Mouse (Mus musculus) adrenal gland, adult 8-10 months (tissue): Measurements from ENCODE around the gene Ppp1r13b. TPM values are rescaled to one million over a fixed set of nuclear protein-coding genes. Genes with fewer than 3 reads are reported as not detected.

ENCODE experiments used
- DNase-seq: peaks from one replicate; pipeline ENCODE4 v3.0.0; 2022
- total RNA-seq, 4 experiments: library from RNA; stranded (reverse); gene quantifications; 2 replicates each; pipeline ENCODE4 v1.2.4; 2022

Gene Ppp1r13b
- total RNA-seq, 4 experiments from 2014 or later: 16.0 to 26.6 (median 18.7) TPM

DNA sequence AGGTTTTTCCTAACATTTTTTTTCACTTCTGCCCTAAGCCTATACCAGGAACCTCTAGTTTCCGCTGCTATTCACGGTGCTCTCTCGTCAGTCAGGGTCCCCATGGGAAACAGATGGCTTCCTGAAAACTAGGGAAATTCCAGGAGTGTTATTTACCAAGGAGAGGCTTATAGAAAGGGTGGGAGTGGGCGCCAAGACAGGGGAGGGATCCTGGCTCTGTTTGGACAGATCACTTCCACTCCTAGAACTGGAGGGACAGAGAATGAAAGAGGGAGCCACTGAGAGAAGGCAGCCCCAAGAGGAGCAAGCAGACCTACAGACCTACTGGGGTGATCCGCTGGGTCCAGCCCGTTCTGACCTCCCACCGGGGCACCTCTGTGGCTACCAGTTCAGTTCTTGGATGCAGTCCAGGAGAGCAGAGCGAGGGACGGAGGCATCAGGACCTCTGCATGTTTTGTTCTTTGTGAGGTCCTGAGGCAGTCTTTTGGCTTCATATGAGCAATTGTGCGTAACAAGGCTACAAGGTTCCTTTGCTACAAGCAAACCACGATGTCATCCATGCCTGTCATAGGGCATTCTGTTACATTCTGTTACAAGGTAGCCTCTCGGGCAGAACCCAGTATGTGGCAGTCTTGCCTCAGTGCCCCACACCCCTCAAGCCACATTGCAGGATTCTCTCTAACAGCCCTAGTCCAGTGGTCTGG lies 8.8 kb upstream of the Ppp1r13b start:
- no peak for DNase-seq

DNA sequence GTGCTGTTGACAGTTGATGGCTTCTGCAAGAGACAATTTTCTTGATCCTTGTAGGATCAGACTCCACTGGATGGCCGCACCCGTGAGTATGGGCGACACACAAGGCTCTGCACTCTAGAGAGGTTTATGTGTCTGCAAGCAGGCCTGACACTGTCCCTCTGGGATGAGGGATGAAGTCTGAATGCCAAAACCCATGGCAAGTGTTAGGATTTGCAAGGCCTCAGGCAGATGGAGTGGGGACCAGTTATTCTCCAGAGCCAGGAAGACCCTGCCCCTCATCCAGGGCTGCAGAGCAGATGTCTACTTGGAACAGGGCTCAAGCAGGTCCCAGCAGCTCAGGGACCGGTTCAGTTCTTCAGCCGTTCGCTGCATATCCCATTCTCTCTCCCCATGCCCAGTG lies 7.9 kb upstream of the Ppp1r13b start:
- no peak for DNase-seq

DNA sequence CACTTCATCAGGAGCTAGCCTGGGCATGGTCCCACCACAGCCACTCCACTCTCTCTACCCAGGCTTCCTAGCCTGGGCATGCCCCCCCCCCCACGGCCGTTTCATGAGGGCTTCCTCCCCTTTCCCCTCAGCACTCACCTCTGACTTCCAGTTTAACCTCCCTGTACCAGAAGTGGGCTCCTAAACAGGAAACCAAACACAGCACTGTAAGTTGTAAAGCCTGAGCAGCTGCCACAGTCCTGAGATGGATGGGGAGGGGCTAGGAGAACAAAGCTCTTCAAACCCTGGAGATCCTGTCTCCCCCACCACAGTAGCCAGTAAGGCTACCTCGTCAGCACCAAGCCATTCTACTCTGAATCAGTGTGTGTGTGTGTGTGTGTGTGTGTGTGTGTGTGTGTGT lies 6.1 kb upstream of the Ppp1r13b start:
- no peak for DNase-seq

DNA sequence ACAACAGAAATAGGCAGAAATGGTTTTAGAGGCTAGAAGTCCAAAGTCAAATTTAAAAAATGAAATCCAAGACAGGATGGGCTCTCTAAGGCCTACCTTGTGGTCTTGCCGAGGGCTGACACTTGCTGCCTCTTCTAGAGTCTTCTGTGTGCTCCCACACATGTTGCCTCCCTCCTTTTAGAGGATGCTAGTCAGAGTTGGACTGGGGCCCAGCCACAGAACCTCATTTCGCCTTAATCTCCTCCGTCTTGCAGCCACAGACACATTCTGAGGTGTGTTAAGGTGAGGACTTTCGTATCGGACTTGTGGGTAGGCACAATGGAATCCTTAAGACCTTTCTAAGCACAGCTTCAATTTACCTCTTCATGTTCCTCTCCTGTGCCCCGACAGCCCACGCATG lies 4.9 kb upstream of the Ppp1r13b start:
- no peak for DNase-seq

DNA sequence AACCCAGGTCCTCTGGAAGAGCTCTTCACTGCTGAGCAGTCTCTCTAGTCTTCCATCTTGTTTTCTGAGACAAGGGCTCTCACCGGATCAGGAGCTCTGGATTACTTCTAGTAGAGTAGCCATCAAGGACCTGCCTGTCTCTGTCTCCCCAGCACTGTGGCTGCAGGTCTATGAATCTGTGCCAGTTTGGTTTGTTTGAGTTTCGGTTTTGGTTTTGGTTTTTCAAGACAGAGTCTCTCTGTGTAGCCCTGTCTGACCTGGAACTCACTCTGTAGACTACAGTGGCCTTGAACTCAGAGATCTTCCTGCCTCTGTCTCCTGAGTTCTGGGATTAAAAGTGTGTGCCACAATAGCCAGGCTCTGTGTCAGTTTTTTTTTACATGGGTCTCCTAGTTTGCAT lies 3.9 kb upstream of the Ppp1r13b start:
- DNase-seq: no peak

DNA sequence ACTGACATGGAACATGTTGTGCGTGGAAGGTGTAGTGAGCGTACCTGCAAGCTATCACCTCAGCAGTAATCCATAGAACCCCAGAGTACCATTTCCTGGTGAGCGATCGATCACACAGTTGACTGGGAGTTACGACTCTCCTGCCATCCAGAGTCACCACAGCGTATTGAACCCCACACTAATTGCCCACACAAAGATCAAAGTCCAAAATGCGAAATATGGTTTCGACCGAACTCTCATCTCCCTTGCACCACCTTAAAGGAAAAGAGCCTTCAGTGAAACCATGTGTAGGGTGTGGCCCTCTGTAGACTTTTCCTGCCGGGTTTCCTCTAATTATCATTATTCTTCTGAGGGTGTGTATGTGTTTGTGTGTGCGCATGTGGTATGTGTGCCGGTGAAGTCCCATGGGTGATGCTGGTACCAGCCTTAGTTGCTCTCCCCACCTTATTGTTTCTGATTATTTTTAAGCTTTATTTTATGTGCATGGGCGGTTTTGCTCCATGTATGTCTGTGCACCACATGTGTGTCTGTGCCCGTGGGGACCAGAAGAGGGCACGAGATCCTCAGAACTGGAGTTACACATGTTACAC lies 3.4 kb upstream of the Ppp1r13b start:
- DNase-seq: no peak

DNA sequence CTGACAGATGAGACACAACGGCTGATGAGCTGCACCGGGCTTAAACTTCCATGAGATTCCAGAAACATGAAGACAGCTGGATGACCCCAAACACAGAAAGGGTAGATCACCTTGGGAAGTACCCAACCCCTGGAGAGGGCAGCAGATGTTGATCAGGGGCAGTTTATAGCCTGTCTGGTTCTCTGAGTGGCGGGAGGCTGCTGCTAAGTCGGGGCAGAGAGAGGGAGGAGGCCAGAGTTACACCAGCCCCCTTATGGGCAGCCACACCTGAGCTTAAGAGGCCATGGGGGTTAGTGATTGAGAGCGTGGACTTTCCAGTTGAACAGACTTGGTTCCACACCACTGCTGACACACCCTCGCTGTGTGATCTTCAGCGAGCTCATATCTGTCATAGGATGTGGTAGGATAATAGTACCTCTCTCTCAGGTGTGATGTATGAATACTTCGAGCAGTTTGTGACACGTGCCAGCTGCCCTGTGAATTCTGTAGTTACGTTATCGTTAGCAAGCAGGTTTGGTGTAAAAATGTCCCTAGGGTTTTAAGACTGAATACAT lies 1.2 kb upstream of the Ppp1r13b start:
- DNase-seq: no peak

DNA sequence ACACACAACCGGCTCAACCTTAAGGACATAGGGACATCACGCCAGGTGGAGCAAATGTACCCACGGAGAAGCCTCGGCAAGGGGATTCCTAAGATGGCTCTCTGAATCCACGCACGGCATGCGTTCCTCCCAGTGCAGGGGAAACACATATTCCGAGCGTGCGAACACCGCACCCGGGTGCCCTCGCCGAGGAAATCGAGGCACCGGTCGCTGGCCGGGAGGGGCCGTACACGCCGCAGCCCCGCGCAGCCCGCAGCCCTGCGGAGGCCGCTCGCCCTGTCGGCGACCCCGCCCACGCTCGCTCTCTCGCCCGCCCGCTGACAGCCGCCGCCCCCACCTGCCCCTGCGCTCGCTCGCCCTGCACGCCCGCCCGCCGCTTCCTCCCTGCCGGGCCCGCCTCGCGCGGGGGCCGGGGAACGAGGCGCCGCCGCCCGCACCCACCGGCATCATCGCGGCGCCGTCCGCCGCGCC lies 454 bp downstream of the Ppp1r13b start:
- peak; percentile 43 for DNase-seq

DNA sequence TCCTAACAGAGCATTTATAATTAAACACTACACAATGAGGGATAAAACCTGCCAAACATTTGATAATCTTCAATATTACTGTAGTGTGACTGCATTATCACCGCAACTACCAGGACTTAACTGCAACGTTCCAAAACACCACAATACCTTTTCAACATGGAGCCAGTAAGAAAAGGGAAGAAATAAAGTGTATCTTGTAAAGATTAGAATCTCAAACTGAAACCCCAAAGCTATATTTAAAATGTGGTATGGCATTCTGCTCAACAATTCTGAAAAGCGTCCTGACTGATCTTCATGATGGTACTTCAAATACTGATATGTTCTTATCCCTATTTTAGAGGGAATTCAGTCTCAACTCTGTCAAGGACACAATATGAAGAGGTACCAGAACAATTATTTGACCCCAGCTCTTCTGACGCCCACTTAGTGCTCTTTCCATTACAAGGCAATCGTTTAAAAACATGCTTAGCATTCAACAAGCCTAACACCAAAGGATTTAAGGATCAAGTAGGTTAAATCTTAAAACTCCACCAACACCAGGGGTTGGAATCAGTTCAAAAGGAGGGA lies 1.5 kb downstream of the Ppp1r13b start:
- no peak for DNase-seq

DNA sequence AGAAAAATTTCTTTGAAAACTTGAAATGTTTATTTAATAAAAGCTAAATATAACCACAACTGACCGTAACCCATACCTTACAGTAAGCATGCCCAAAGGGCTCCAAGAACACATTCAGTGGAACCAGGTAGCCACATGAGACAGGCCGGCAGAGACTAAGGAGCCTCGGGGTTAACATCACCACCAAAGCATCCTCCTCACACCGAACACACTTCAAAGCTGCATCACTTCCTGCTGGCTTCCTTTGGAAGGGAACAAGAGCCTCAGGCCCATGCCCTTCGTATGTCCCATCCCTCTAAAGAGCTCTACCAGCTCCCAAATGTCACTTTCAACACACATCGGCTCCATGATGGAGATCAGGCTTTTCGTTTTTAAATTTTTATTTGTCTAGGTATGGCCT lies 5.4 kb downstream of the Ppp1r13b start:
- no peak for DNase-seq

DNA sequence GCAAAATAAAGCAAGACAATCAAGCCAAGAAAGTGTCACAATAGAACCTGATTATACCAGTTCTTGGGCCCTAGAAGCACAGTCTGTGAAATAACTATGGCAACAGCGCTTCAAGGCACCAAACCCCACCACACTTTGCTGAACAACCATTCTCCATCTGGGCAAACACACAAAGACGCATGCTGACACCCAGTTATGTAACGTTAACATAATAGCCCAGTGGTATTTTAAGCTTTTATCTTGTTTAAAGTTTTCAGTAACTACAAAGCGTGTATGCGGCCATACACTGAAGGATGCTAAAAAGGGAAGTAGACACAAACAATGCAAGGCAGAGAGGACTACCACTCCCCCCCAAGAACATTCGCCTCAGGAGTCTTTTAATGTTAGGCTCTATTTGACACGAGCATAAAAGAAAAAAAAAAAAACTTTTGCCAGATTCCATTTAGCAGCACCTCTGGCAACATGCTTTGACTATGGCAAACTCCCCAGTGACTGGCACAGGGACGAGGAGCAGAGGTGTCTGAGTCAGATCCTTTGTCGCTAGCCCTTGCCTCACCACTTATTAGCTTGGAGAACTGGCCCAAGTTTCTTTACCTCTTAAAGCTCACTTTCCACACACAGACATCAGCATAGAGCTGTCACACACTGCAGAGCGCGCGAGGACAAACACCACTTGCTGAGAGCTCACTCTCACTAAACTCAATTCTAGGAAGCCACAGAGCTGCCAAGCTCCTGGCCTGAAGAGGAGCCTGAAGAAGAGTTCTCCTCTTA lies 6.6 kb downstream of the Ppp1r13b start:
- DNase-seq: no peak

DNA sequence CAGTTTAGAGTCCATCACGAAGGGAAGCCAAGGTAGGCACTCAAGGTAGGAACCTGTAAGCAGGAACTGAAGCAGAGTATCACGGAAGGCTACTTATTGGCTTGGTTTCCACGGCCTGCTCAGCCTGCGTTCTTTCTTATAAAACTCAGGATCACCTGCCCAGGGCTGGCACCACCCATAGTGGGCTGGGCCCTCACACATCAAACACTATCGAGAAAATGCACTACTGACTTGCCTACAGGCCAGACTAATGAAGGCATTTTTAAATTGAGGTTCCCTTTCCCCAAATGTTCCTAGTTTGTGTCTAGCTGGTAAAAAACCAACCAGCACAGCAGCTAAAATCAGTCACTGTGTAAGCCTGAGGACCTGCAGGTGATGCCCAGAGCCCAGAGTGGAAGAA lies 8.3 kb downstream of the Ppp1r13b start:
- DNase-seq: no peak

DNA sequence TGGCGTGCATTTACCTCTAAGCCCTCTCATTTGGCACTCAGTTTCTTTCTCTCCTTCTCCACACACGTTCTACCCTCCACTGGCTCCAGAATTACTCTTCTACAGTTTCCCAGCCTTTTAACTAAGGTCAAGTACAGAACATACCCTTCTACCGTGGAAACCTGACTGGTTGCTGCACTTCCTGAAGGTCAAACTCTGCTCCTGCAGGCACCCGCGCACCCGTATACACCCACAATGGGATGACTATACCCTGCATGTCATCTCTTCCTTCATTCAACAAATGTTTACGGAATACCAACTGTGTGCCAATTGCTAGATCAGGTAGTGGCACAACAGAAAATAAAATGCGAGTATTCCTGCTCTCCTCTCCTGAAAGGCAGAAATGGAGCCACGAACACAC lies 9.2 kb downstream of the Ppp1r13b start:
- no peak for DNase-seq

DNA sequence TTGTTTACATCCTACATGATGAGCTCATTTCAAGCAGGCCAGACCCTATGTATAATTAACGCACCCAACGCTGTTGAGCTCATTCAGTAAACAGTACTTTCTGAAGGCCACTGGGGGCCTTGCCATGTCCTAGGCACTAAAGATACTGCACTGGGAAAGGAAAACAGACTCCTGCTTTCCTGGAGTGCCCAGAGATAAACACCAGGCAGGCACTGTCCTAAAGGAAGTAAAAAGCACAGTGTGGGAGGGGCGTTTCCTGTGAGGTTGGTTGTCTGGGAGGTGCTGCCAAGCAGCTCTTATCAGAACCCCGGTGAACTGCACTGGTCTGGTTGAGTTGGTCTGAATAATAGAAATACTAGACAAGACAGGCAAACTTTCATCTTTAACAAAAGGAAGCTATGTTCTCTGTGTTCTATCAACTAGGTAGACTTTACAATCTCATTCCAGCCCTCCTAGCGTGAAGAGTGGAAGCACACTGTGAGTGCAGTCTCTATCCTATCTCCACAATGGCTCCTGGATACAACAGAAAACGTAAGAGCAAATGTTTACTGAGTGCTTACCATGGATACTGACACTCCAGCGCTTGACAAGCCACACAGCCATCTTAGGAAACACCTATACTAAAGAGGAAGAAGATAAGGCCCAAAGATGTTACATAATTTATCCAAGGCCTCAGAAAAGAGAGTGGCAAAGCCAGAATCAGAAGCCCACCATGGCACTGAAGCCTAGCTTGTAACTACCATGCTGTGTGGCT lies 10.8 kb downstream of the Ppp1r13b start:
- peak; percentile 35 for DNase-seq

DNA sequence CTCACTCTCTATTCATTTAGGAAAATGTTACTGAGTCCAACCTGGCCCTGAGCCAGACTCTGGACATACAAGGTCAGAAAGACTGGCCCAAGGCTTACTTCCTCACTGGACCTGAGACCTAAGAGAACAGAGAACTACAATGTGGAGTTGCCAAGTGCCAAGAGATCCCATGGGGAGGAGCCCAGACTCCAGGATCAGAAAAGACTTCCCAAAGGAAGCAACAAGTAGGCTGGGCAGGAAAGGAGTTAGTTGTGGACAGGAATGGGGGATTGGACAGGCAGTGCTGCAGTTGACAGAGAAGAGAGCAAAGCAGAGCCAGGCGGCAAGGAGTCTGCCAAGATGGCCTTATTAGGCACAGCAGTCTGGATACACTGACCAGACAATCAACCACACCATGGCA lies 13.8 kb downstream of the Ppp1r13b start:
- DNase-seq: peak; percentile 58

DNA sequence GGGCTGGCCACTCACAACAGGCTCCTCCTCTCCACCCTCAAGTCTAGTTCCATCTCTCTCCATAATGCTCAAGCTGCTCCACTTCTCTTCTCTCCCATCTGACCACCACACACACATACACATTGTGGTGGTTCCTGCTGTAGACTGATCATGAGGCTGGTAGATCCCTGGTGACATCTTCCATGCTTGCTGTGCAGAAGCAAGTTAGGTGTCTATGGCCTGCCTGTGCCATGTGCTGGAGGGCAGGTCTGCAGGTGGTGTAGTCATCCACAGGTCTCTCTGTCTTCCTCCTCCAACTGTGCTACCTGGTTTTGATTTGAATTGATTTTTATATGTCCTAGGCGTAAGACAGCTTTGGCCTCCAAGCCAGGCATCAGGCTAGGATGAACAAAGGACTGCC lies 14.9 kb downstream of the Ppp1r13b start:
- no peak for DNase-seq

DNA sequence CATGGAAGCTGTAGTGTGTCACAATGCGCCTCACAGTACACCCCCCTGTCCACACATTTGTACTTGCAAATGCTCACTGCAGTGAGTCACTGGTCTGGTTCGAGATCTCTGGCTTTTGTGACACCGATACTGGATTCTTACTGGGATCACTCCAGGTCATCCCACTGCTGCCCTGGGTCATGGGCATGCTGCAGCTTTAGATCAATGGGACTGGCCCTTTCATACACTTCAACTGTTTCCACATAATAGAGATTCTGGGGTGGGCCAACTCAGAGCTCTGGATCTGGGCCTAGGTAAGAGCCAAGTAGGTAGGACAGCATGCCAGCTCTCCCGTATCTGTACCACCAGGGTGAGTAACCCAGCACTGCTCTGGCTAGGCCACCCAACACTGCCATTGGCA lies 16.1 kb downstream of the Ppp1r13b start:
- DNase-seq: no peak

DNA sequence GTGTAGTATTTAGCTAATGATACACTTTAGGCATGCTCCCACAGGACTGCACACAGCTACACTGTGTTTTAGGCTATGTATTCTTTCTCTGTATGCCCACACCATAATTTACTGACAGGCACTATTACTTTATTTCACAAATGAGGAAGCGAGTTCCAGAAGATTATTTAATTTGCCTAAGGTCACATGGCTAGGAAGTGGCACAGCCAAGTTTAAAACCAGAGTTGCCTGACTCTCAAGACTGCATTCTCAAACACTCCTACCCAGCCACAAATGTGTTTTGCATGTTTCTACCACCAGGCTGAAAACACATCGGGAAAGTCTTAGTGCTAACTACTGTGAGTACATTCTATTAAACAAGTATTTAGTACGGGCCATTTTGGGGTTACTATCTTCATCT lies 18.7 kb downstream of the Ppp1r13b start:
- no peak for DNase-seq

DNA sequence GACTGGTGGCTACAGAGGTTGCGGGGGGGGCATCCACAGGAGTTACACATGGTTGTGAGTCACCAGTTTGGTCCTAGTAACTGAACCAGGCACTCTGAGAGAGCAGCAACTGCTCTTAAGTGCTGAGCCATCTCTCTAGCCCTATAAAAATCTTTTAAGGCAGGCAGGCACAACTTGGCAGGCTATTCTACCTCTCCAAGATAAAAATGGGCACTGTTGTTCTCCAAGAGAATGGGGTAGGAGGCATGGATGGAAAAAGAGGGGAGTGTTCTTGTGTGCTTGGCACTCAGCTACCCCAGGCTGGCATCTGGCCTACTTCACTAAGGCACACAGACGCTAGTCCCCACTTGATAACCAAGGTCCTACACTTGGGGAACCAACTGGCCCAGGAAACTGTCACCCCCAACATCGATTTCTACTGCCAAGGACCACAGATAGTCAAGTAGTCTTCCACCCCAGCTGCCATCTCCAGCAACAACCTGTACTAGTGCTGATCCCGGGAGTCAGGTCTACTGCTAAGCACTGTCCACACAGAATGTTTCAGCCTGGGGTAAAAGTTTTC lies 19.5 kb downstream of the Ppp1r13b start:
- no peak for DNase-seq

DNA sequence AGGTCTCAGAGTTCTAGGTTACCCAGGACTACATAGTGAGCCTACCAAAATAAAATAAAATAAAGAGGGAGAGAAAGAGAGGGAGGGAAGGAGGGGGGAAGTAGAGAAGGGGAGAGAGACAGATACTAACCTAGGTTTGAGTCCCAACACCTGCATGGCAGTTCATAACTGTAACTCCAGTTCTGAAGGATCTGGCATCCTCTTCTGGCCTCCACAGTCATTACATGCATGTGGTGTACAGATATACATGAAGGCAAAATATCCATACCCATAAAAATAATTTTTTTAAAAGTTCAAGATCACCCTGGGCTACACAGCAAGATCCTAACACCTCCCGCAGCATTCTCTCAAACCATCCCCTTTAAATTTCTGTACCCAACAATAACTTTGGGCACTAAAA lies 20.9 kb downstream of the Ppp1r13b start:
- DNase-seq: no peak

DNA sequence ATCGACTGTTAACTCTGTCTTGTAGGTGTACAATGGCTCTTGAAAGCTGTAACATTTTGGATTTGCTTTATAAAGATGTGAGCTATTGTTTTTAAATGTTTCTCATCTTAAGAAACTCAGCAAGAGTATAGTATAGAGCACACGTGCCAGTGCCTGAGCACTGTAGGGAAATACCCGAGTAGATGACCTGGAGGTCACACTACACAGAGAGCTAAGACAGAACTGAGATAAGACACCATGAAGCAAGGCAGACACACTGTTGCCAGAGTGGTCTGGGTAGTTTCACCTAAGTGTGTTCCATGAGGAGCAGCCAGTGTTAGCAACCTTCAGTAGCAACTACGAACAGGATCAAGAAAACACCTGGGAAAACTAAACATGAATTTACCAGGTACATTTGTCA lies 25.1 kb downstream of the Ppp1r13b start:
- no peak for DNase-seq

DNA sequence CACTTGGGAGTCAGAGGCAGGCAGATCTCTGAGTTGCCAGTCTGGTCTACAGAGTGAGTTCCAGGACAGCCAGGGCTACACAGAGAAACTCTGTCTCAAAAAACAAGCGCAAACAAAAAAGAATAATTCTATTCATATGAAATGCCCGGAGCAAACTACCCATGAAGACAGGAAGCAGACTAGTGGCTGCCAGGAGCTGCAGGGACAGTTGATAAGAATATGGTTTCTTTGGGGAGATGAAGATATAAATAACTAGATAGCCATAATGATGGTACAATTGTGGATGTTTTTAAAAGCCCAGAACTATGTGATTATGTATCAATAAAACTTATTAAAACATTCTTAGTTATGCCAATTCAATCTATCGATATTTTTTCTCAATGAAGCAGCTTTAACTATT lies 25.9 kb downstream of the Ppp1r13b start:
- DNase-seq: no peak
